9 mouse cellular contexts compared by ENCODE assay signal in genomic region chr8:26626651-26627077, GRCm38 (mm10).
A peak's percentile ranks its signal among the peaks of the same experiment; 100 is the strongest.
DNase-seq lines count a peak whose midpoint lies in the region; ATAC-seq and TF ChIP-seq lines count a peak whose summit lies in the region.
"Had no signal": no experiment of that assay in that cellular context is flagged by ENCODE, and none has a peak within 500 bp of the region (broad histone marks: within the 10 kb centered on the region; RNA-seq: fewer than 3 reads in every experiment).

No protein-coding gene starts in this region.

- H3K27ac ChIP-seq in kidney, embryonic 16.5 days (ENCODE audit: low read length) = peak overlapping the region; percentile 72
- no peak overlapping the region for H3K27ac ChIP-seq in kidney, adult 2 months (ENCODE audit: insufficient read depth, low read depth, low read length)
- H3K27ac ChIP-seq in gastrocnemius, adult 2 months = peak overlapping the region; percentile 65
- no peak overlapping the region for H3K27ac ChIP-seq in intestine, embryonic 16.5 days (ENCODE audit: low read length)
- H3K27ac ChIP-seq in neural tube, embryonic 14.5 days (ENCODE audit: low read depth, low read length) = peak overlapping the region; percentile 66; the same call in 1 of the 2 replicates
- H3K27ac ChIP-seq in midbrain, embryonic 10.5 days (replicated peaks) = no peak overlapping the region
- H3K27ac ChIP-seq: liver, embryonic 13.5 days had no signal

- H3K27me3 ChIP-seq in kidney, embryonic 16.5 days (ENCODE audit: insufficient read depth, low read length) = peaks cover 7% of the 10 kb centered on the region; the same call in 1 of the 2 replicates
- no peaks in the 10 kb centered on the region for H3K27me3 ChIP-seq in kidney, adult 2 months (replicated peaks; ENCODE audit: control insufficient read depth, insufficient read depth, low read length)
- no peaks in the 10 kb centered on the region for H3K27me3 ChIP-seq in intestine, embryonic 16.5 days (replicated peaks; ENCODE audit: control insufficient read depth, insufficient read depth, low read length)
- no peaks in the 10 kb centered on the region for H3K27me3 ChIP-seq in neural tube, embryonic 14.5 days (ENCODE audit: control insufficient read depth, insufficient read depth, low read length)
- no peaks in the 10 kb centered on the region for H3K27me3 ChIP-seq in midbrain, embryonic 10.5 days (ENCODE audit: low read depth, poor library complexity, severe bottlenecking)
- H3K27me3 ChIP-seq: liver, embryonic 13.5 days had no signal

- peak overlapping the region; percentile 37 for H3K4me2 ChIP-seq in kidney, embryonic 16.5 days (replicated peaks; ENCODE audit: low read depth, low read length)
- no peak overlapping the region for H3K4me2 ChIP-seq in intestine, embryonic 16.5 days (ENCODE audit: low read depth, low read length)
- H3K4me2 ChIP-seq in neural tube, embryonic 14.5 days (ENCODE audit: low read depth, low read length) = peak overlapping the region; percentile 19
- H3K4me2 ChIP-seq: liver, embryonic 13.5 days had no signal

- H3K36me3 ChIP-seq in kidney, embryonic 16.5 days (ENCODE audit: insufficient read depth, low read length) = no peaks in the 10 kb centered on the region
- H3K36me3 ChIP-seq in kidney, adult 2 months (ENCODE audit: control insufficient read depth, insufficient read depth, low read length) = no peaks in the 10 kb centered on the region
- no peaks in the 10 kb centered on the region for H3K36me3 ChIP-seq in intestine, embryonic 16.5 days (ENCODE audit: control insufficient read depth, insufficient read depth, low read length)
- H3K36me3 ChIP-seq in neural tube, embryonic 14.5 days (ENCODE audit: control insufficient read depth, insufficient read depth, low read length) = no peaks in the 10 kb centered on the region
- no peaks in the 10 kb centered on the region for H3K36me3 ChIP-seq in midbrain, embryonic 10.5 days
- H3K36me3 ChIP-seq: liver, embryonic 13.5 days had no signal

- no peak for DNase-seq in kidney, adult 2 months
- peak; percentile 51 for DNase-seq in gastrocnemius, adult 2 months
- no peak for DNase-seq in thymus, adult 18-20 months
- DNase-seq in right cerebral cortex, adult 18-20 months = no peak
- no peak for DNase-seq in midbrain, embryonic 10.5 days (ENCODE audit: low spot score)
- DNase-seq: liver, embryonic 13.5 days had no signal

- intact Hi-C loops in gastrocnemius, adult 2 months (cut with DNase I) = loop anchor here (5.0 kb wide), 1 partner anchor 69 kb away; no protein-coding TSS in a partner anchor

- no peak for TF ChIP-seq POLR2A in kidney, adult 2 months (IDR thresholded peaks at IDR 0.05; ENCODE audit: low read depth, low read length)

- WGBS in kidney, embryonic 16.5 days = 9% methylated on average over 17 of the region's 17 CpGs
- 13% methylated on average over 17 of the region's 17 CpGs for WGBS in kidney, adult 2 months
- WGBS in intestine, embryonic 16.5 days = 43% methylated on average over 17 of the region's 17 CpGs
- WGBS in neural tube, embryonic 14.5 days = 6% methylated on average over 17 of the region's 17 CpGs
- WGBS in midbrain, embryonic 10.5 days = 79% methylated on average over 17 of the region's 17 CpGs

- H3K4me3 ChIP-seq in kidney, embryonic 16.5 days (ENCODE audit: low read length) = peak overlapping the region; percentile 22
- no peak overlapping the region for H3K4me3 ChIP-seq in kidney, adult 2 months (ENCODE audit: insufficient read depth, low read depth, low read length)
- H3K4me3 ChIP-seq in gastrocnemius, adult 2 months = peak overlapping the region; percentile 30
- no peak overlapping the region for H3K4me3 ChIP-seq in intestine, embryonic 16.5 days (ENCODE audit: low read length)
- H3K4me3 ChIP-seq in neural tube, embryonic 14.5 days (ENCODE audit: low read depth, low read length) = no peak overlapping the region
- no peak overlapping the region for H3K4me3 ChIP-seq in midbrain, embryonic 10.5 days
- H3K4me3 ChIP-seq: liver, embryonic 13.5 days had no signal

- H3K9ac ChIP-seq in kidney, embryonic 16.5 days (replicated peaks; ENCODE audit: low read length) = peak overlapping the region; percentile 37
- no peak overlapping the region for H3K9ac ChIP-seq in intestine, embryonic 16.5 days (ENCODE audit: low read depth, low read length)
- H3K9ac ChIP-seq in neural tube, embryonic 14.5 days (replicated peaks; ENCODE audit: low read depth, low read length) = no peak overlapping the region
- H3K9ac ChIP-seq: liver, embryonic 13.5 days had no signal

- H3K4me1 ChIP-seq in kidney, embryonic 16.5 days (ENCODE audit: insufficient read depth, low read length) = peaks cover 40% of the 10 kb centered on the region
- no peaks in the 10 kb centered on the region for H3K4me1 ChIP-seq in kidney, adult 2 months (ENCODE audit: control insufficient read depth, insufficient read depth, low read length)
- H3K4me1 ChIP-seq in intestine, embryonic 16.5 days (ENCODE audit: control insufficient read depth, insufficient read depth, low read length) = peaks cover 15% of the 10 kb centered on the region
- H3K4me1 ChIP-seq in neural tube, embryonic 14.5 days (ENCODE audit: control insufficient read depth, insufficient read depth, low read length) = peaks cover 33% of the 10 kb centered on the region
- peaks cover 24% of the 10 kb centered on the region for H3K4me1 ChIP-seq in midbrain, embryonic 10.5 days
- H3K4me1 ChIP-seq: liver, embryonic 13.5 days had no signal

- no peaks in the 10 kb centered on the region for H3K9me3 ChIP-seq in kidney, embryonic 16.5 days (ENCODE audit: low read length)
- H3K9me3 ChIP-seq in intestine, embryonic 16.5 days (ENCODE audit: control insufficient read depth, low read length) = no peaks in the 10 kb centered on the region
- no peaks in the 10 kb centered on the region for H3K9me3 ChIP-seq in neural tube, embryonic 14.5 days (ENCODE audit: control insufficient read depth, low read length)
- H3K9me3 ChIP-seq in midbrain, embryonic 10.5 days (replicated peaks) = no peaks in the 10 kb centered on the region
- H3K9me3 ChIP-seq: liver, embryonic 13.5 days had no signal

- peak; percentile 32 for ATAC-seq in kidney, embryonic 16.5 days (ENCODE audit: low FRiP score, low TSS enrichment)
- ATAC-seq in intestine, embryonic 16.5 days = peak; percentile 51; the same call in 1 of the 2 replicates
- ATAC-seq in neural tube, embryonic 14.5 days (ENCODE audit: low read depth) = peak; percentile 73

- no peak for TF ChIP-seq CTCF in kidney, adult 2 months (conservative IDR thresholded peaks at IDR 0.05; ENCODE audit: insufficient read depth, insufficient read length, low read depth, low read length)
- peak; percentile 4; the same call in 1 of the 2 replicates for TF ChIP-seq CTCF in gastrocnemius, adult 2 months (IDR thresholded peaks at IDR 0.05)

Comparison
In these comparisons a context has a peak if more than half of its experiments do, and no peak if none do; other contexts are left out.
1. H3K27ac ChIP-seq: peak in kidney, embryonic 16.5 days (single experiment), gastrocnemius, adult 2 months (single experiment) and neural tube, embryonic 14.5 days (single experiment); none in kidney, adult 2 months (single experiment), intestine, embryonic 16.5 days (single experiment) and midbrain, embryonic 10.5 days (single experiment).
2. H3K4me3 ChIP-seq: peak in kidney, embryonic 16.5 days (single experiment) and gastrocnemius, adult 2 months (single experiment); none in kidney, adult 2 months (single experiment), intestine, embryonic 16.5 days (single experiment), neural tube, embryonic 14.5 days (single experiment) and midbrain, embryonic 10.5 days (single experiment).
3. Peak in every context shown above with its lines, with median percentiles within 50 percentile points of each other: ATAC-seq.